Mouse (Mus musculus) hindbrain, embryonic 10.5 days (tissue): ENCODE data around the gene Pou2f1. TPM values are rescaled to one million over a fixed set of nuclear protein-coding genes. Genes with fewer than 3 reads are reported as not detected.
"Not testable (repeated sequence)": the region's sequence is repeated elsewhere in the genome, so short reads cannot be mapped to it uniquely, and the experiment has no call there.

Experiments used
- DNase-seq: peaks from one replicate; pipeline ENCODE4 v3.0.0-alpha.2; 2017; ENCODE audit warnings: low spot score
- H3K27ac ChIP-seq: fragments of 300-500 bp; sonication (generic); 2 replicates; pipeline ENCODE4 v1.5.1; 2016; ENCODE audit warnings: mild to moderate bottlenecking, moderate library complexity
- H3K27me3 ChIP-seq: fragments of 300-500 bp; sonication (generic); 2 replicates; pipeline ENCODE4 v1.6.1; 2016; ENCODE audit warnings: mild to moderate bottlenecking; ENCODE audit not compliant: poor library complexity, insufficient read depth, severe bottlenecking
- H3K36me3 ChIP-seq: fragments of 300-500 bp; sonication (generic); 2 replicates; pipeline ENCODE4 v1.6.1; 2016; ENCODE audit warnings: mild to moderate bottlenecking, moderate library complexity
- H3K4me1 ChIP-seq: fragments of 300-500 bp; sonication (generic); replicated peaks from 2 replicates; pipeline ENCODE4 v1.6.1; 2016; ENCODE audit warnings: mild to moderate bottlenecking
- H3K4me3 ChIP-seq: fragments of 300-500 bp; sonication (generic); 2 replicates; pipeline ENCODE4 v1.5.1; 2016; ENCODE audit warnings: mild to moderate bottlenecking, moderate library complexity
- H3K9me3 ChIP-seq: fragments of 300-500 bp; sonication (generic); 2 replicates; pipeline ENCODE4 v1.6.1; 2016; ENCODE audit warnings: mild to moderate bottlenecking, moderate library complexity
- WGBS: fragments of 180-500 bp; shearing (Covaris S2); methylation state at CpG from one replicate; pipeline ENCODE4 v1.1.7; 2016; 5-methylcytosine and 5-hydroxymethylcytosine counted together
- polyA plus RNA-seq: library from polyadenylated mRNA; unstranded; fragments of >200 nt; fragmentation: Nextera tagmentation; extraction: Ambion mirVana; gene quantifications from 2 replicates; pipeline ENCODE4 v1.2.1, GENCODE M21; 2016

Pou2f1 gene
- polyA plus RNA-seq, 1 experiment from 2014 or later = 21.8 TPM

- Histone ChIP-seq H3K27ac (peak overlapping the region; percentile 51), H3K27me3 (no peaks in the 10 kb centered on the region), H3K4me3 (peak overlapping the region; percentile 97), H3K4me1 (peaks cover 29% of the 10 kb centered on the region), H3K9me3 (no peaks in the 10 kb centered on the region), H3K36me3 (no peaks in the 10 kb centered on the region)
- WGBS = 10% methylated on average over 7 of the region's 7 CpGs
- no peak for DNase-seq
Measured at GRCm38 (mm10) chr1:166000601-166001120, 1.8 kb downstream of the Pou2f1 start.

DNA sequence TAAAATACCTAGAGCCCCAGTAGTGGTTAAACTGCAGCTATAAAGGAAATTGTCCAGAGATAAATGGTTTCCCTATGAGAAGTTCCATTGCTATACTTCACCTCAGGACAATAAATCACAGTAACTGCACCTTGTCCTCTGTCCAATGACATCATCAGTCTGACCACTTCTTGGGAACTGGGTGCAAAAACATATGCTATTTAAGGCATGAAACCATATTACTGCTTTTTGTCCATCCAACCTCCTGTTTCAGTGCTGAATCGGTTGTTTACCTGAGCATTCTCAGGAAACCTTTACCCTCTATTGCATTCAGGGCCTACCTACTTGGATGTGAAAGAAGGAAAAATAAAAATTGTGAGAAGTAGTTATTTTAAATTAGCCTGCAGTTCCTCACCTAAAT, 2.8 kb downstream of the Pou2f1 start:
- no peak overlapping the region for H3K4me3 ChIP-seq
- no peaks in the 10 kb centered on the region for H3K27me3 ChIP-seq
- DNase-seq = no peak
- peaks cover 29% of the 10 kb centered on the region for H3K4me1 ChIP-seq
- H3K36me3 ChIP-seq = no peaks in the 10 kb centered on the region
- H3K27ac ChIP-seq = no peak overlapping the region
- WGBS = 88% methylated on average over 1 of the region's 1 CpGs
- no peaks in the 10 kb centered on the region for H3K9me3 ChIP-seq

GRCm38 (mm10) chr1:165995661-165996055, 6.8 kb downstream of the Pou2f1 start:
- Histone ChIP-seq H3K36me3 (no peaks in the 10 kb centered on the region), H3K27ac (no peak overlapping the region), H3K27me3 (no peaks in the 10 kb centered on the region), H3K4me1 (peaks cover 21% of the 10 kb centered on the region), H3K4me3 (no peak overlapping the region), H3K9me3 (no peaks in the 10 kb centered on the region)
- WGBS = 94% methylated on average over 7 of the region's 7 CpGs
- DNase-seq = no peak

GRCm38 (mm10) chr1:165995011-165995660, 7.3 kb downstream of the Pou2f1 start:
- peaks cover 16% of the 10 kb centered on the region for H3K4me1 ChIP-seq
- DNase-seq, H3K4me3 ChIP-seq, H3K9me3 ChIP-seq, H3K27me3 ChIP-seq, H3K27ac ChIP-seq, H3K36me3 ChIP-seq: not testable (repeated sequence)
- WGBS = 92% methylated on average over 6 of the region's 7 CpGs

GRCm38 (mm10) chr1:165994279-165994678, 8.2 kb downstream of the Pou2f1 start:
- no peak for DNase-seq
- H3K36me3 ChIP-seq = no peaks in the 10 kb centered on the region
- H3K27me3 ChIP-seq = no peaks in the 10 kb centered on the region
- WGBS = 81% methylated on average over 1 of the region's 1 CpGs
- H3K9me3 ChIP-seq = no peaks in the 10 kb centered on the region
- no peak overlapping the region for H3K4me3 ChIP-seq
- H3K4me1 ChIP-seq = peaks cover 9% of the 10 kb centered on the region; the same call in 1 of the 2 replicates
- H3K27ac ChIP-seq = no peak overlapping the region

GRCm38 (mm10) chr1:165993270-165994156, 9.0 kb downstream of the Pou2f1 start:
- Histone ChIP-seq H3K4me3 (no peak overlapping the region), H3K27me3 (no peaks in the 10 kb centered on the region), H3K36me3 (0 out of 2 replicates have a peak, but pooled peaks cover 1% of the 10 kb centered on the region), H3K4me1 (peaks cover 9% of the 10 kb centered on the region; the same call in 1 of the 2 replicates), H3K27ac (no peak overlapping the region), H3K9me3 (no peaks in the 10 kb centered on the region)
- no peak for DNase-seq
- 84% methylated on average over 6 of the region's 6 CpGs for WGBS

DNA sequence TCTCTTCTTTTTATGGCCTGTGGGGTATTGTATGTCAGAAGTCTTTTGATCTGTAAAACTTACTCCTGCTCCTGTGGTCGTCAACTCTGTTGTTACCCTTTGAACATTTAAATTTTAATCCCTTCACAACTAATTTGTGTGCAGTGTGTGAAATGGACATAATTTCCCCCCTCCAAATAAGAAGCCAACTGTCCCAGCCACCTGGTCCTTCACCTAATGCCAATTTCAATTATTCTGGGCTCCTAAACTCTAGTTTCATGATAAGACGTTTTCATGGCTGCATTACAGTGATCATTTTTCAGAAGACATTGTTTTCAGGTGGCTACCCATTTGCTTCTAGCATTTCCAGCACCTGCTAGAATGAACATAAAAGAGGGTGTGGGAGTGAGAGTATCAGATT, 13.9 kb downstream of the Pou2f1 start:
- WGBS = 90% methylated on average over 2 of the region's 2 CpGs
- no peak for DNase-seq

DNA sequence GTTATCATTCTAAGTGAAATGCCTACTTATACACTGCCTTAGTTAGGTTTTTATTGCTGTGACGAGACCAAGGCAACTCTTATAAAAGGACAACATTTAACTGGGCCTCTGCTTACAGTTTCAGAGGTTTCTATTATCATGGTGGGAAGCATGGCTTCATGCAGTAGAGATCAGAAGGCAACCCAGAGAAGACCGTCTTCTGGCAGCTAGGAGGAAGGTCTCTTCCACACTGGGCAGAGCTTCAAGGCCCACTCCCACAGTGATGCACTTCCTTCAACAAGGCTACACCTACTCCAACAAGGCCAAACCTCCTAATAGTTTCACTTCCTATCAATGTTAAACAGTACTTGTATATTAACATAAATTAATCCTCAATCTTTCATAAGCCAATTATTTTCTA, 14.4 kb downstream of the Pou2f1 start:
- Histone ChIP-seq H3K27ac (no peak overlapping the region), H3K27me3 (no peaks in the 10 kb centered on the region), H3K9me3 (no peaks in the 10 kb centered on the region), H3K36me3 (0 out of 2 replicates have a peak, but pooled peaks cover 5% of the 10 kb centered on the region), H3K4me3 (no peak overlapping the region), H3K4me1 (0 out of 2 replicates have a peak, but pooled peaks cover 4% of the 10 kb centered on the region)
- DNase-seq = no peak
- WGBS = 93% methylated on average over 2 of the region's 2 CpGs

More for the DNA sequence above, 13.9 kb downstream of the Pou2f1 start:
- H3K36me3 ChIP-seq = 0 out of 2 replicates have a peak, but pooled peaks cover 5% of the 10 kb centered on the region
- no peak overlapping the region for H3K27ac ChIP-seq
- peaks cover 4% of the 10 kb centered on the region; the same call in 1 of the 2 replicates for H3K4me1 ChIP-seq
- H3K4me3 ChIP-seq = no peak overlapping the region
- H3K9me3 ChIP-seq = no peaks in the 10 kb centered on the region
- no peaks in the 10 kb centered on the region for H3K27me3 ChIP-seq

DNA sequence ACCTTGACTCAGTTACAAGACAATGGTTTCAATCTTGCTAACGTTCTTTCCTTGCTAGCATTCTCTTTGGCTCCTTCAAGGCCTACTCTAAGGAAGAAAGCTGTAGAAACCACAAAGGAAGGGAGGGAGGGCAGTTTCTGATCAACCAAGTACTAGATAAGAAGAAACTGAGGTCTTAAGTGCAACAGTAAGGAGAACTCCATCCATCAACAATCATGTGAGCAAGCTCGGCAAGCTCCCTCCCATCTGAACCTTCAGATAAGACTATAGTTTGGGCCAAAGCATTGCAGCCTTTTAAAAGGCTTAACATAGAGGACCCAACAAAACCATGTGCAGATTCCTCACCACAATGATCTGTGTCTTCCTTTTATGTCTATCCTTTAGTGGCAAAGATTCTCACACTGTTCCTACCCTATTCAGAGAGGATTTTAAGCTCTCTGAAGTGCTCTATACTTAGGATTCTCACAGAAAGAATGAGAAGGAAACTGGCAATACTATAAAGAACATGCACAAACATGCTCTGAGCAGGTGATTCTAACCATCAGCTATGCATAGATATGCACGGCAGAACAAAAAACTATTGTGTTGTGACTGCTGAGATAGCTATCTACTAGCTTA, 16.6 kb downstream of the Pou2f1 start:
- 91% methylated on average over 3 of the region's 3 CpGs for WGBS
- Histone ChIP-seq H3K27me3 (no peaks in the 10 kb centered on the region), H3K4me1 (0 out of 2 replicates have a peak, but pooled peaks cover 4% of the 10 kb centered on the region), H3K4me3 (no peak overlapping the region), H3K36me3 (0 out of 2 replicates have a peak, but pooled peaks cover 5% of the 10 kb centered on the region), H3K9me3 (no peaks in the 10 kb centered on the region), H3K27ac (no peak overlapping the region)
- no peak for DNase-seq

- H3K9me3 ChIP-seq = no peaks in the 10 kb centered on the region
- WGBS = 89% methylated on average over 3 of the region's 3 CpGs
Measured at GRCm38 (mm10) chr1:165985186-165985585, 17.3 kb downstream of the Pou2f1 start.

DNA sequence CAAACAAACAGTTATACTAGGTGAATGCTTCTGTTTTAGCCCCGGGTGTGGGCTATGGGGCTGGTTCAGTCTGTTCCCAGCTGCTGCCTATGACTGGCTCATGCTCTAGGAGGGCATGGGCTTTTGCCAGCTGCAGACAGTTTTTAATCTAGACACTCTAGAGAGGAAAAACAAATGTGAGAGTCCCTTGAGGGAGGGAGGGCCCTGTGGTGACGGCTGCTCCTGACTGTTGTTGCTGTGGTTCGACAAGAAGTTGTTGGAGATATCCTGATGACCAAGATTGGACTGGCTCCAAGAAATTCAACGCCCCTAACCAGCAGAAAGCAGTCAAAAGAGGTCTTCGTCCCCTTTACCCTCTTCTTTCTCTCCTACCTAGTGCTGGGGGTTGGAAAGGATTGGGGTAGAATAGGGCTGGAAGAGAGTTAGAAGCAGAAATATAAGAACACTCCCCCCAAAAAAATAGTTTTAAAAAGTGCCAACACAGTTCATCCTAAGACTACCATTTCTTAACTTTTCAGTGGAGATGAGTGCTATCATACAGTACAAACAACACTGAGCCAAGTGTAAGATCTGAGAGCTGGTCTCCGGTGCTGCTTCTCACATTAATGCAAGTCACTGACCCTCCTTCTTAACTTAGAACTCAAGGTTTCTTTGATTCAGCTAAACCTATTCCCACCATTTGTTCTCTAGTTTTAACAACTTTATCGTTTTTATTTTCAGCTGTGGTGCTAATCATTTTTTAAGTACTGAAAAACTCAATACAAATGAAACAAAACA, 25.6 kb downstream of the Pou2f1 start:
- 77% methylated on average over 7 of the region's 7 CpGs for WGBS

More at GRCm38 (mm10) chr1:165985186-165985585, 17.3 kb downstream of the Pou2f1 start:
- Histone ChIP-seq H3K4me1 (0 out of 2 replicates have a peak, but pooled peaks cover 4% of the 10 kb centered on the region), H3K36me3 (0 out of 2 replicates have a peak, but pooled peaks cover 5% of the 10 kb centered on the region), H3K27me3 (no peaks in the 10 kb centered on the region), H3K4me3 (no peak overlapping the region), H3K27ac (no peak overlapping the region)
- no peak for DNase-seq

More for the DNA sequence above, 25.6 kb downstream of the Pou2f1 start:
- H3K4me3 ChIP-seq = no peak overlapping the region
- H3K9me3 ChIP-seq = no peaks in the 10 kb centered on the region
- no peak for DNase-seq
- no peaks in the 10 kb centered on the region for H3K36me3 ChIP-seq
- no peaks in the 10 kb centered on the region for H3K4me1 ChIP-seq
- H3K27ac ChIP-seq = no peak overlapping the region
- no peaks in the 10 kb centered on the region for H3K27me3 ChIP-seq
